ENCODE assay signal across 9 mouse cellular contexts in the genomic region with DNA sequence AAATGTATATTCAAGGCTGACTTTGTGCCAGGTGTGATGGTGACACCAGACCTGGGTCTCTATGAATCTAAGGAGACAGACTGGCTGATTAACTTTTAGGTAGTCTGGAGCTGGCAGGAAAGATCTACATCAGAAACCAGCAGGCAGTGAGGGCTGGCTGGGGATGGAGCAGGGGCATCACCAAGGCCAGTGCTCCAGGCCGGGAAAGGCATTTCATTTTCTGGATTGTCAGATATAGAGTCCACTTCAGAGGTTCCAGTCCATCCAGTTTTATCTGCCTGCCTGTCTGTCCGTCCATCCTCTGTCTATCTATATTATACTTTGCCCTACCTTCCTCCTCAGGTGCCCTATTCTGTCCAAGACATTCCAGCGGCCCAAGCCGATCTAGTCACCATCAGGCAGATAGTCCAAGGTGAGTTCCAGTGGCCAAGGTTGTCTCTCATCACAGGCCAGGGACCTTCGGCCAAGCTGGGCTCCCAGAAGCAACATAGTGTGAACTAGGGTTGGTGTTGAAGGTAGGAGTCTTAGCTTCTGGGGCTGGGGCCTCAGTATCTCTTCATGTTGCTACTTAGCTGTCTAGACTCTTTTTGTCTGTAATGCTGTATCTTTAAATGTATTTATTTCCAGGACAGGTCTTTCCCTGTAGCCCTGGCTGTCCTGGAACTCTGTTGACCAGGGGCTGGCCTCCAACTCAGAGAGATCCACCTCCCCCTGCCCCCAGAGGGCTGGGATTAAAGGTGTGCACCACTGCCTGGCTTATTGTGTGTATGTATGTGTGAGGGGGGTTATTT. TPM values are rescaled to one million over a fixed set of nuclear protein-coding genes. Genes with fewer than 3 reads are reported as not detected.
DNase-seq lines count a peak whose midpoint lies in the region; ATAC-seq lines count a peak whose summit lies in the region.
"Had no signal": no experiment of that assay in that cellular context is flagged by ENCODE, and none has a peak within 500 bp of the region (broad histone marks: within the 10 kb centered on the region; RNA-seq: fewer than 3 reads in every experiment).

No protein-coding gene starts in this region.

- H3K4me1 ChIP-seq in heart, embryonic 12.5 days (replicated peaks): peaks cover 4% of the 10 kb centered on the region; the same call in 1 of the 2 replicates
- H3K4me1 ChIP-seq in forebrain, embryonic 13.5 days: peaks cover 20% of the 10 kb centered on the region
- peaks cover 15% of the 10 kb centered on the region; the same call in 1 of the 2 replicates for H3K4me1 ChIP-seq in liver, embryonic 11.5 days (replicated peaks; ENCODE audit: control insufficient read depth, insufficient read depth, low read length)

- no peak overlapping the region for H3K4me3 ChIP-seq in heart, embryonic 12.5 days
- no peak overlapping the region for H3K4me3 ChIP-seq in forebrain, embryonic 13.5 days
- no peak overlapping the region for H3K4me3 ChIP-seq in liver, embryonic 11.5 days (ENCODE audit: low read depth, low read length)
- H3K4me3 ChIP-seq: neural tube, embryonic 12.5 days had no signal

- ATAC-seq in heart, embryonic 12.5 days (ENCODE audit: insufficient number of reproducible peaks, low FRiP score): no peak
- ATAC-seq in forebrain, embryonic 13.5 days: no peak
- ATAC-seq in liver, embryonic 11.5 days (replicated peaks; ENCODE audit: low FRiP score): no peak

- DNase-seq in heart, adult 9 months (ENCODE audit: low spot score in 2 of 2): no peak
- peak; percentile 33 for DNase-seq in A20 (ENCODE audit: low read depth, low spot score)
- peak; percentile 33 for DNase-seq in liver, embryonic 11.5 days (ENCODE audit: low spot score)
- no peak for DNase-seq in frontal cortex, postnatal 36 days (ENCODE audit: low spot score in 2 of 2)
- DNase-seq in adrenal gland, postnatal 4 days (ENCODE audit: low spot score in 2 of 2): no peak
- DNase-seq in right cerebral cortex, postnatal 4 days: no peak

- 64% methylated on average over 5 of the region's 5 CpGs for WGBS in heart, embryonic 12.5 days
- 84% methylated on average over 5 of the region's 5 CpGs for WGBS in forebrain, embryonic 13.5 days
- WGBS in liver, embryonic 11.5 days: 61% methylated on average over 5 of the region's 5 CpGs

- H3K36me3 ChIP-seq in heart, embryonic 12.5 days: peaks cover 16% of the 10 kb centered on the region
- peaks cover 27% of the 10 kb centered on the region for H3K36me3 ChIP-seq in forebrain, embryonic 13.5 days (ENCODE audit: poor library complexity, severe bottlenecking)
- peaks cover 14% of the 10 kb centered on the region for H3K36me3 ChIP-seq in liver, embryonic 11.5 days (ENCODE audit: control insufficient read depth, insufficient read depth, low read length)

- no peak overlapping the region for H3K9ac ChIP-seq in heart, embryonic 12.5 days
- H3K9ac ChIP-seq in forebrain, embryonic 13.5 days: no peak overlapping the region
- H3K9ac ChIP-seq in liver, embryonic 11.5 days (ENCODE audit: low read depth, low read length): no peak overlapping the region
- H3K9ac ChIP-seq: neural tube, embryonic 12.5 days had no signal

- no peak overlapping the region for H3K4me2 ChIP-seq in heart, embryonic 12.5 days
- peak overlapping the region; percentile 70 for H3K4me2 ChIP-seq in forebrain, embryonic 13.5 days
- no peak overlapping the region for H3K4me2 ChIP-seq in liver, embryonic 11.5 days

- H3K27ac ChIP-seq in heart, embryonic 12.5 days (ENCODE audit: poor library complexity, severe bottlenecking): peak overlapping the region; percentile 30
- peak overlapping the region; percentile 8; the same call in 1 of the 2 replicates for H3K27ac ChIP-seq in forebrain, embryonic 13.5 days
- no peak overlapping the region for H3K27ac ChIP-seq in liver, embryonic 11.5 days (ENCODE audit: low read depth, low read length)
- H3K27ac ChIP-seq: neural tube, embryonic 12.5 days had no signal

- no peaks in the 10 kb centered on the region for H3K27me3 ChIP-seq in heart, embryonic 12.5 days (replicated peaks)
- H3K27me3 ChIP-seq in forebrain, embryonic 13.5 days: no peaks in the 10 kb centered on the region
- H3K27me3 ChIP-seq in liver, embryonic 11.5 days (replicated peaks; ENCODE audit: control insufficient read depth, insufficient read depth, low read length): no peaks in the 10 kb centered on the region
- H3K27me3 ChIP-seq: neural tube, embryonic 12.5 days had no signal

- peaks cover 4% of the 10 kb centered on the region; the same call in 1 of the 2 replicates for H3K9me3 ChIP-seq in heart, embryonic 12.5 days (replicated peaks)
- no peaks in the 10 kb centered on the region for H3K9me3 ChIP-seq in forebrain, embryonic 13.5 days (replicated peaks)
- H3K9me3 ChIP-seq in liver, embryonic 11.5 days (ENCODE audit: control insufficient read depth, low read length): no peaks in the 10 kb centered on the region

RNA-seq across cellular contexts. Expression of a gene that starts 4.6 kb away (rescaled TPM):
- polyA plus RNA-seq in heart, embryonic 12.5 days (2016; fragmentation: Nextera tagmentation; extraction: Ambion mirVana): 1,404 and 1,426 TPM in 2 replicates
- 3,229 and 3,555 TPM in 2 replicates for polyA plus RNA-seq in forebrain, embryonic 13.5 days (2015; fragmentation: Nextera tagmentation; extraction: Ambion mirVana)
- 1,592 and 1,704 TPM in 2 replicates for polyA plus RNA-seq in liver, embryonic 11.5 days (2014; fragmentation: Nextera tagmentation; extraction: Ambion mirVana)
- 1,000 to 10,000 TPM in 1 of 2 experiments, 100 to 1,000 TPM in 1; 949 to 1,134 TPM for total RNA-seq in adrenal gland, postnatal 4 days (2021)

RNA-seq across cellular contexts. Expression of a gene that starts 17.6 kb away (rescaled TPM):
- polyA plus RNA-seq in heart, embryonic 12.5 days (2016; fragmentation: Nextera tagmentation; extraction: Ambion mirVana): 0.17 and 0.63 TPM in 2 replicates
- 1.3 and 1.7 TPM in 2 replicates for polyA plus RNA-seq in forebrain, embryonic 13.5 days (2015; fragmentation: Nextera tagmentation; extraction: Ambion mirVana)
- 0.29 TPM in 1 of 2 replicates, not detected in the other for polyA plus RNA-seq in liver, embryonic 11.5 days (2014; fragmentation: Nextera tagmentation; extraction: Ambion mirVana)
- under 1 TPM; 0.39 to 0.51 TPM for total RNA-seq in adrenal gland, postnatal 4 days (2021)

RNA-seq across cellular contexts. Expression of a gene that starts 34.9 kb away (rescaled TPM):
- polyA plus RNA-seq in heart, embryonic 12.5 days (2016; fragmentation: Nextera tagmentation; extraction: Ambion mirVana): 32.0 and 32.3 TPM in 2 replicates
- polyA plus RNA-seq in forebrain, embryonic 13.5 days (2015; fragmentation: Nextera tagmentation; extraction: Ambion mirVana): 51.0 and 63.1 TPM in 2 replicates
- polyA plus RNA-seq in liver, embryonic 11.5 days (2014; fragmentation: Nextera tagmentation; extraction: Ambion mirVana): 22.8 and 23.2 TPM in 2 replicates
- total RNA-seq in adrenal gland, postnatal 4 days (2021): 10 to 100 TPM; 34.5 to 35.6 TPM

Comparison
In these comparisons a context has a peak if more than half of its experiments do, and no peak if none do; other contexts are left out.
1. DNase-seq: peak in A20 (single experiment) and liver, embryonic 11.5 days (single experiment); none in heart, adult 9 months (0 of 2), frontal cortex, postnatal 36 days (0 of 2), adrenal gland, postnatal 4 days (0 of 2) and right cerebral cortex, postnatal 4 days (single experiment).